Comparison of ENCODE assay signal across 16 mouse cellular contexts in genomic region chr3:144563916-144564315, GRCm38 (mm10). TPM values are rescaled to one million over a fixed set of nuclear protein-coding genes. Genes with fewer than 3 reads are reported as not detected.
DNase-seq lines count a peak whose midpoint lies in the region.
"Had no signal": no experiment of that assay in that cellular context is flagged by ENCODE, and none has a peak within 500 bp of the region (broad histone marks: within the 10 kb centered on the region; RNA-seq: fewer than 3 reads in every experiment).

No protein-coding gene starts in this region.

- peak; percentile 61 for DNase-seq in heart, adult 11 months
- no peak for DNase-seq in heart, postnatal 4 days
- DNase-seq in testis, postnatal 10 days (ENCODE audit: low spot score): peak; percentile 15
- DNase-seq in testis, postnatal 14 days (ENCODE audit: low spot score): no peak
- DNase-seq in adrenal gland, postnatal 4 days (ENCODE audit: low spot score in 2 of 2): no peak
- DNase-seq: adrenal gland, adult 8-10 months; adrenal gland, postnatal 14 days; adrenal gland, postnatal 36 days; B cell, adult 2 months; cerebellum, adult 11 months; cerebellum, adult 18-20 months; cerebellum, adult 8-10 months; cerebellum, adult 9-11 months; cerebellum, postnatal 14 days; cerebellum, postnatal 36 days; embryo, embryonic 11 days had no signal

RNA-seq across cellular contexts. Expression of gene Hs2st1, which starts 6.1 kb away (rescaled TPM):
- 10 to 100 TPM; 20.8 to 23.2 TPM for total RNA-seq in heart, postnatal 4 days (2021)
- 10 to 100 TPM; 27.8 to 31.1 TPM for total RNA-seq in adrenal gland, postnatal 4 days (2021)

RNA-seq across cellular contexts. Expression of gene Selenof, which starts 6.2 kb away (rescaled TPM):
- total RNA-seq in heart, postnatal 4 days (2021): 100 to 1,000 TPM; 224 to 252 TPM
- 100 to 1,000 TPM; 288 to 291 TPM for total RNA-seq in adrenal gland, postnatal 4 days (2021)

Comparison
In these comparisons a context has a peak if more than half of its experiments do, and no peak if none do; other contexts are left out.
1. DNase-seq: peak in heart, adult 11 months (single experiment) and testis, postnatal 10 days (single experiment); none in heart, postnatal 4 days (single experiment), testis, postnatal 14 days (single experiment) and adrenal gland, postnatal 4 days (0 of 2).